Mouse (Mus musculus): ENCODE measurements around the gene Rsu1.

Rsu1 gene

DNA sequence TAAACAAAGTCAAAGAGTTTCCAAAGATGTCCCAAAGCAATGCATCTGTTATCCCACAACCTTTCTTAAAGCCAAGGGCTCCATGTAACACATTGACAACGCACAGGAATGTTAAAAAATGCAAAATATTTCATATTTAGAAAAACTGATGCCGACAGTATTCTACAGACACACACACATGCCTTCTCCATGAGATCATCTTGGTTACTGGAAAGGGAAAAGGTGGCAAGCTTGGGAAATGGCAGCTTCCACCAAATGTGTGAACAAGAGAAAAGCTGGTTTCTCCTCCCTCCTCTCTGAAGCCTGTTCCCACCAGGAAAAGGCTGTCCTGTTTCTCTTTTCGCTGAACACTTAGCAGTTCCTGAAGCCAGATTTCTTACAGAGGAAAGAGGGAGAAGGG is 232.4 kb downstream of the Rsu1 start:
- DNase-seq, result no peak
